Mouse (Mus musculus): Measurements from ENCODE around the gene Abhd15. TPM values are rescaled to one million over a fixed set of nuclear protein-coding genes. Genes with fewer than 3 reads are reported as not detected.

The Abhd15 gene
- total RNA-seq, 1 experiment from 2014 or later = 26.9 TPM

Other genes with a start within 250 kb of the Abhd15 start
- gene Coro6, start 52.7 kb upstream of the Abhd15 start, total RNA-seq (2021) = 3.6 and 7.8 TPM in 2 replicates
- gene Ankrd13b, start 25.4 kb upstream of the Abhd15 start, total RNA-seq (2021) = 8.2 and 10.4 TPM in 2 replicates
- gene Git1, start 21.6 kb upstream of the Abhd15 start, total RNA-seq (2021) = 49.5 and 53.0 TPM in 2 replicates
- gene Trp53i13, start 859 bp downstream of the Abhd15 start, total RNA-seq (2021) = 9.6 and 12.5 TPM in 2 replicates
- not detected in 2 replicates for gene Gm10392, start 4.1 kb downstream of the Abhd15 start, total RNA-seq (2021)
- 53.6 and 53.7 TPM in 2 replicates for gene Taok1, start 92.7 kb downstream of the Abhd15 start, total RNA-seq (2021)
- 77.1 and 82.5 TPM in 2 replicates for gene Nufip2, start 171.0 kb downstream of the Abhd15 start, total RNA-seq (2021)
- gene Cryba1, start 210.2 kb downstream of the Abhd15 start, total RNA-seq (2021) = not detected in 2 replicates
- gene Myo18a, start 248.1 kb downstream of the Abhd15 start, total RNA-seq (2021) = 57.6 and 62.5 TPM in 2 replicates